Mouse (Mus musculus) MEL (cell line): ENCODE results near the gene Map6. TPM values are rescaled to one million over a fixed set of nuclear protein-coding genes. Genes with fewer than 3 reads are reported as not detected.

ENCODE experiments used
- DNase-seq: peaks from one replicate; pipeline ENCODE4 v3.0.0; 2011; ENCODE audit warnings: low read depth, low spot score
- H3K27ac ChIP-seq: 2 replicates; pipeline ENCODE4 v1.5.1; 2012; ENCODE audit warnings: low read depth, mild to moderate bottlenecking, control low read depth, low read length, moderate library complexity; ENCODE audit not compliant: control insufficient read depth
- H3K27me3 ChIP-seq, 2 experiments: fragments of 150-350 bp in 1 of 2; sonication (generic) in 1 of 2; 2 replicates each; pipeline ENCODE4 v1.6.1; 2012; ENCODE audit warnings: low read length in 2 of 2, mild to moderate bottlenecking in 2 of 2, improper control_type of control experiment in 1 of 2, moderate library complexity in 1 of 2; ENCODE audit not compliant: insufficient read depth in 2 of 2, control insufficient read depth in 1 of 2
- H3K36me3 ChIP-seq, 2 experiments: 2 replicates each; pipeline ENCODE4 v1.6.1; 2012 to 2014; ENCODE audit warnings: low read length in 2 of 2, improper control_type of control experiment in 1 of 2, inconsistent platforms in 1 of 2, mild to moderate bottlenecking in 1 of 2; ENCODE audit not compliant: insufficient read depth in 2 of 2, control insufficient read depth in 1 of 2
- H3K4me1 ChIP-seq, 2 experiments: fragments of 150-350 bp in 1 of 2; sonication (generic) in 1 of 2; 2 replicates each; pipeline ENCODE4 v1.6.1; 2012; ENCODE audit warnings: low read length in 2 of 2, improper control_type of control experiment in 1 of 2, mild to moderate bottlenecking in 1 of 2; ENCODE audit not compliant: insufficient read depth in 2 of 2, control insufficient read depth in 1 of 2
- H3K4me3 ChIP-seq, 2 experiments: fragments of 150-350 bp in 1 of 2; sonication (generic) in 1 of 2; 2 replicates each; pipeline ENCODE4 v1.5.1; 2012; ENCODE audit warnings: low read depth in 2 of 2, low read length in 2 of 2, mild to moderate bottlenecking in 2 of 2, moderate library complexity in 2 of 2, control low read depth in 1 of 2, improper control_type of control experiment in 1 of 2; ENCODE audit not compliant: control insufficient read depth in 1 of 2, insufficient read depth in 1 of 2
- H3K79me2 ChIP-seq: 2 replicates; pipeline ENCODE4 v1.6.1; 2012; ENCODE audit warnings: mild to moderate bottlenecking, low read length, moderate library complexity; ENCODE audit not compliant: control insufficient read depth, poor library complexity, insufficient read depth
- H3K9ac ChIP-seq: 2 replicates; pipeline ENCODE4 v1.6.1; 2012; ENCODE audit warnings: low read depth, mild to moderate bottlenecking, control low read depth, low read length, moderate library complexity; ENCODE audit not compliant: control insufficient read depth, poor library complexity, severe bottlenecking
- H3K9me3 ChIP-seq: fragments of 150-350 bp; sonication (generic); replicated peaks from 2 replicates; pipeline ENCODE4 v1.6.1; 2012; ENCODE audit warnings: mild to moderate bottlenecking, low read length, improper control_type of control experiment, moderate library complexity; ENCODE audit not compliant: insufficient read depth
- BHLHE40 ChIP-seq: IDR thresholded peaks from 2 replicates; pipeline ENCODE4 v1.6.1; 2012; ENCODE audit warnings: low read depth, mild to moderate bottlenecking, inconsistent platforms, low read length, improper control_type of control experiment, borderline replicate concordance
- CHD1 ChIP-seq: IDR thresholded peaks from 2 replicates; pipeline ENCODE4 v1.6.1; 2012; ENCODE audit warnings: low read depth, mild to moderate bottlenecking, inconsistent platforms, low read length, improper control_type of control experiment
- CHD2 ChIP-seq: IDR thresholded peaks from 2 replicates; pipeline ENCODE4 v1.6.1; 2011; ENCODE audit warnings: low read length, improper control_type of control experiment
- CTCF ChIP-seq, 3 experiments: IDR thresholded peaks in 2 of 3; conservative IDR thresholded peaks in 1 of 3; 2 replicates each; pipeline ENCODE4 v1.5.1; 2011 to 2012; ENCODE audit warnings: low read length in 3 of 3, low read depth in 2 of 3, mild to moderate bottlenecking in 2 of 3, improper control_type of control experiment in 1 of 3, inconsistent platforms in 1 of 3, mixed read lengths in 1 of 3, moderate library complexity in 1 of 3; ENCODE audit not compliant: control insufficient read depth in 1 of 3, insufficient read depth in 1 of 3, poor library complexity in 1 of 3, severe bottlenecking in 1 of 3
- ELF1 ChIP-seq: IDR thresholded peaks from 2 replicates; pipeline ENCODE4 v1.6.1; 2014; ENCODE audit warnings: low read depth, mild to moderate bottlenecking, inconsistent platforms, low read length, improper control_type of control experiment, moderate library complexity
- ETS1 ChIP-seq: IDR thresholded peaks from 2 replicates; pipeline ENCODE4 v1.6.1; 2012; ENCODE audit warnings: low read depth, mild to moderate bottlenecking, inconsistent platforms, low read length, improper control_type of control experiment, moderate library complexity
- GABPA ChIP-seq: IDR thresholded peaks from 2 replicates; pipeline ENCODE4 v1.6.1; 2012; ENCODE audit warnings: low read depth, mild to moderate bottlenecking, inconsistent platforms, low read length, improper control_type of control experiment, moderate library complexity
- GATA1 ChIP-seq: IDR thresholded peaks from 2 replicates; pipeline ENCODE4 v1.6.1; 2011; ENCODE audit warnings: low read depth, low read length, improper control_type of control experiment
- KAT2A ChIP-seq: conservative IDR thresholded peaks from 2 replicates; pipeline ENCODE4 v1.6.1; 2012; ENCODE audit warnings: low read depth, low read length, improper control_type of control experiment, inconsistent platforms
- MAFK ChIP-seq: IDR thresholded peaks from 2 replicates; pipeline ENCODE4 v1.6.1; 2011; ENCODE audit warnings: low read depth, mild to moderate bottlenecking, low read length, improper control_type of control experiment, borderline replicate concordance
- MAZ ChIP-seq: IDR thresholded peaks from 2 replicates; pipeline ENCODE4 v1.6.1; 2012; ENCODE audit warnings: low read depth, mild to moderate bottlenecking, inconsistent platforms, low read length, improper control_type of control experiment
- MEF2A ChIP-seq: IDR thresholded peaks from 2 replicates; pipeline ENCODE4 v1.6.1; 2014; ENCODE audit warnings: low read depth, mild to moderate bottlenecking, inconsistent platforms, low read length, improper control_type of control experiment; ENCODE audit not compliant: poor library complexity, insufficient replicate concordance, severe bottlenecking; ENCODE audit errors: extremely low read depth
- MXI1 ChIP-seq: IDR thresholded peaks from 2 replicates; pipeline ENCODE4 v1.6.1; 2011; ENCODE audit warnings: mild to moderate bottlenecking, low read depth, low read length, improper control_type of control experiment
- MYB ChIP-seq: IDR thresholded peaks from 2 replicates; pipeline ENCODE4 v1.6.1; 2011; ENCODE audit warnings: mild to moderate bottlenecking, low read depth, low read length, improper control_type of control experiment
- NELFE ChIP-seq: IDR thresholded peaks from 2 replicates; pipeline ENCODE4 v1.6.1; 2011; ENCODE audit warnings: low read depth, low read length, improper control_type of control experiment
- POLR2AphosphoS5 ChIP-seq: IDR thresholded peaks from 2 replicates; pipeline ENCODE4 v1.6.1; 2012; ENCODE audit warnings: low read depth, borderline replicate concordance, mild to moderate bottlenecking, inconsistent platforms, low read length, moderate library complexity, mixed read lengths
- SMC3 ChIP-seq: IDR thresholded peaks from 2 replicates; pipeline ENCODE4 v1.6.1; 2011; ENCODE audit warnings: low read depth, low read length, improper control_type of control experiment
- TBP ChIP-seq: IDR thresholded peaks from 2 replicates; pipeline ENCODE4 v1.8.0; 2011; ENCODE audit warnings: low read depth, low read length, improper control_type of control experiment
- TCF12 ChIP-seq: IDR thresholded peaks from 2 replicates; pipeline ENCODE4 v1.6.1; 2014; ENCODE audit warnings: low read depth, mild to moderate bottlenecking, inconsistent platforms, low read length, improper control_type of control experiment, moderate library complexity
- UBTF ChIP-seq: IDR thresholded peaks from 2 replicates; pipeline ENCODE4 v1.6.1; 2012; ENCODE audit warnings: low read depth, mild to moderate bottlenecking, inconsistent platforms, low read length, improper control_type of control experiment, moderate library complexity, borderline replicate concordance; ENCODE audit not compliant: insufficient read depth
- USF1 ChIP-seq: IDR thresholded peaks from 2 replicates; pipeline ENCODE4 v1.6.1; 2014; ENCODE audit warnings: low read depth, mild to moderate bottlenecking, inconsistent platforms, low read length, improper control_type of control experiment, moderate library complexity
- USF2 ChIP-seq, 2 experiments: IDR thresholded peaks; 2 replicates each; pipeline ENCODE4 v1.6.1; 2011 to 2012; ENCODE audit warnings: improper control_type of control experiment in 2 of 2, low read length in 2 of 2, borderline replicate concordance in 1 of 2, inconsistent platforms in 1 of 2, low read depth in 1 of 2, mild to moderate bottlenecking in 1 of 2; ENCODE audit not compliant: insufficient read depth in 1 of 2
- ZC3H11A ChIP-seq: IDR thresholded peaks from 2 replicates; pipeline ENCODE4 v1.6.1; 2012; ENCODE audit warnings: low read depth, mild to moderate bottlenecking, inconsistent platforms, low read length, improper control_type of control experiment
- ZKSCAN1 ChIP-seq: IDR thresholded peaks from 2 replicates; pipeline ENCODE4 v1.6.1; 2012; ENCODE audit warnings: low read depth, mild to moderate bottlenecking, inconsistent platforms, low read length, improper control_type of control experiment, moderate library complexity
- ZNF384 ChIP-seq: IDR thresholded peaks from 2 replicates; pipeline ENCODE4 v1.6.1; 2012; ENCODE audit warnings: low read depth, mild to moderate bottlenecking, inconsistent platforms, low read length, improper control_type of control experiment
- polyA plus RNA-seq, 2 experiments: library from polyadenylated mRNA; stranded (reverse) in 1 of 2; unstranded in 1 of 2; fragments of >175 nt in 1 of 2; fragments of >200 nt in 1 of 2; gene quantifications; 2 replicates each; pipeline versions ENCODE4 v1.2.1 to v1.2.4; 2012; ENCODE audit warnings: low replicate concordance in 2 of 2, low read depth in 1 of 2; ENCODE audit not compliant: insufficient read length in 2 of 2, insufficient read depth in 1 of 2, missing spikeins in 1 of 2
- total RNA-seq: library from RNA; depleted of rRNA; stranded (reverse); fragments of 300-350 nt; gene quantifications from 2 replicates; pipeline ENCODE4 v1.2.3, GENCODE M21; 2012

Map6 gene
- total and polyA plus RNA-seq, 3 experiments = not detected

DNA sequence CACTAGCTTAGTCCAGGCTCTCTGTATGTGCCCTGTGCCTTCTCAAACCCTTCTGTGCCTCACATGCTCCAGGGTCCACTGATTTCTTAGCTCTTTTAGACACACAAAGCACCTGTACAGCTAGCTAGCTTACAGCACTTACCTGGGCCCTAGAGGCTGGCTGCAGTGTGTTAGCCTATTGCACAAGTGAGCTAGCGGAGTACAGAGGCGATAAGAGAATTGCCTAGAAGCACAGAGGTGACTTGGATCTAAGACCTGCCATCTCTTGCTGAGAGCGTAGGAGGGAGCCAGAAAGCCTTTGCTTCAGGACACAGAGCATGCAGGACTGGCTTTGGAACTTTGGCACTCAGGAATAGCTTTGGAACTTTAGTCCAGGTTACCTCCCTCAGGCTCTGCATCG lies 40.0 kb upstream of the Map6 start:
- H3K9ac ChIP-seq = no peak overlapping the region
- H3K27me3 ChIP-seq = peaks cover 0 to 2% of the 10 kb centered on the region in 2 experiments; a peak in 2 of 4 replicates
- H3K4me1 ChIP-seq = no peaks in the 10 kb centered on the region
- H3K27ac ChIP-seq = no peak overlapping the region
- TF ChIP-seq UBTF (no peak), SMC3 (no peak), ETS1 (no peak), MAFK (no peak), ZC3H11A (no peak), MAZ (no peak), ZKSCAN1 (no peak), MXI1 (no peak), CTCF (IDR thresholded peaks at IDR 0.05 in 2 of 3, conservative IDR thresholded peaks at IDR 0.05 in 1 of 3; ENCODE audit: control insufficient read depth in 1 of 3, insufficient read depth in 1 of 3, low read depth in 2 of 3, low read length in 3 of 3, poor library complexity in 1 of 3, severe bottlenecking in 1 of 3) (no peak), BHLHE40 (no peak), MEF2A (no peak), MYB (no peak)
- TF ChIP-seq, all 39 proteins: peak for 0
- H3K36me3 ChIP-seq = no peaks in the 10 kb centered on the region
- no peaks in the 10 kb centered on the region for H3K79me2 ChIP-seq
- no peak overlapping the region for H3K4me3 ChIP-seq
- no peaks in the 10 kb centered on the region for H3K9me3 ChIP-seq
- no peak for DNase-seq

GRCm38 (mm10) chr7:99228825-99229224 lies 38.4 kb upstream of the Map6 start:
- Histone ChIP-seq H3K27ac (no peak overlapping the region), H3K9me3 (no peaks in the 10 kb centered on the region), H3K4me1 (no peaks in the 10 kb centered on the region), H3K36me3 (no peaks in the 10 kb centered on the region), H3K79me2 (no peaks in the 10 kb centered on the region), H3K9ac (no peak overlapping the region), H3K4me3 (no peak overlapping the region), H3K27me3 (no peaks in the 10 kb centered on the region; a peak in 1 of 4 replicates)
- DNase-seq = no peak
- TF ChIP-seq GABPA (no peak), BHLHE40 (no peak), ZNF384 (no peak), CHD2 (no peak), MEF2A (no peak), MXI1 (no peak), ZC3H11A (no peak), USF2 (IDR thresholded peaks at IDR 0.05; ENCODE audit: borderline replicate concordance in 1 of 2, insufficient read depth in 1 of 2, low read depth in 1 of 2, low read length in 2 of 2) (no peak), GATA1 (no peak), KAT2A (no peak), TBP (no peak), TCF12 (no peak), ELF1 (no peak), USF1 (no peak), POLR2AphosphoS5 (no peak), NELFE (no peak), CHD1 (no peak), MAFK (no peak)
